Mouse (Mus musculus) CH12.LX (cell line): ENCODE measurements around the gene Scgn. TPM values are rescaled to one million over a fixed set of nuclear protein-coding genes. Genes with fewer than 3 reads are reported as not detected.

Experiments
- DNase-seq: peaks from one replicate; pipeline ENCODE4 v3.0.0-alpha.2; 2013; ENCODE audit errors: extremely low read depth
- H3K27ac ChIP-seq: 2 replicates; pipeline ENCODE4 v1.5.1; 2012; ENCODE audit warnings: low read depth, mild to moderate bottlenecking, control low read depth, moderate library complexity; ENCODE audit not compliant: insufficient read depth
- H3K27me3 ChIP-seq: replicated peaks from 2 replicates; pipeline ENCODE3; 2012; ENCODE audit warnings: inconsistent platforms
- H3K36me3 ChIP-seq, 2 experiments: replicated peaks in 1 of 2; 2 replicates each; pipeline versions ENCODE3 to v1.6.1; 2012; ENCODE audit warnings: inconsistent platforms in 1 of 2, low read length in 1 of 2, mild to moderate bottlenecking in 1 of 2, mixed read lengths in 1 of 2, moderate library complexity in 1 of 2; ENCODE audit not compliant: control insufficient read depth in 1 of 2, insufficient read depth in 1 of 2
- H3K4me1 ChIP-seq, 2 experiments: 2 replicates each; pipeline ENCODE4 v1.6.1; 2012; ENCODE audit warnings: inconsistent platforms in 1 of 2, moderate library complexity in 1 of 2; ENCODE audit not compliant: insufficient read depth in 2 of 2, control insufficient read depth in 1 of 2
- H3K4me2 ChIP-seq: 2 replicates; pipeline ENCODE4 v1.6.1; 2012; ENCODE audit warnings: low read depth, mild to moderate bottlenecking, control low read depth; ENCODE audit not compliant: poor library complexity, insufficient read depth, severe bottlenecking
- H3K4me3 ChIP-seq, 3 experiments: fragments of 150-350 bp in 1 of 3; sonication (generic) in 1 of 3; replicated peaks in 1 of 3; 2 replicates each; pipeline versions ENCODE3 to v1.5.1; 2011 to 2012; ENCODE audit warnings: low read depth in 2 of 3, low read length in 2 of 3, mild to moderate bottlenecking in 2 of 3, moderate library complexity in 2 of 3, control low read depth in 1 of 3, improper control_type of control experiment in 1 of 3, inconsistent platforms in 1 of 3, mixed read lengths in 1 of 3; ENCODE audit not compliant: poor library complexity in 1 of 3
- H3K79me2 ChIP-seq: replicated peaks from 2 replicates; pipeline ENCODE4 v1.6.1; 2012; ENCODE audit warnings: mild to moderate bottlenecking, moderate library complexity; ENCODE audit not compliant: control insufficient read depth, poor library complexity, insufficient read depth, severe bottlenecking; ENCODE audit errors: extremely low read depth
- H3K9ac ChIP-seq: 2 replicates; pipeline ENCODE4 v1.6.1; 2012; ENCODE audit warnings: low read depth, mild to moderate bottlenecking, control low read depth, moderate library complexity; ENCODE audit not compliant: insufficient read depth
- H3K9me3 ChIP-seq: replicated peaks from 2 replicates; pipeline ENCODE3; 2012; ENCODE audit warnings: low read length, inconsistent platforms, mixed read lengths
- CHD2 ChIP-seq: IDR thresholded peaks from 2 replicates; pipeline ENCODE4 v1.6.1; 2011; ENCODE audit warnings: low read length, improper control_type of control experiment
- CTCF ChIP-seq, 2 experiments: IDR thresholded peaks in 1 of 2; conservative IDR thresholded peaks in 1 of 2; 2 replicates each; pipeline ENCODE4 v1.5.1; 2011 to 2012; ENCODE audit warnings: low read depth in 2 of 2, low read length in 2 of 2, improper control_type of control experiment in 1 of 2, inconsistent platforms in 1 of 2, mild to moderate bottlenecking in 1 of 2, moderate library complexity in 1 of 2
- ELF1 ChIP-seq: IDR thresholded peaks from 2 replicates; pipeline ENCODE4 v1.6.1; 2014; ENCODE audit warnings: low read depth, mild to moderate bottlenecking, inconsistent platforms, low read length, improper control_type of control experiment
- EP300 ChIP-seq: IDR thresholded peaks from 2 replicates; pipeline ENCODE4 v1.6.1; 2011; ENCODE audit warnings: low read length, improper control_type of control experiment
- ETS1 ChIP-seq: conservative IDR thresholded peaks from 2 replicates; pipeline ENCODE4 v1.6.1; 2012; ENCODE audit warnings: low read depth, mild to moderate bottlenecking, inconsistent platforms, low read length, improper control_type of control experiment, moderate library complexity
- GABPA ChIP-seq: IDR thresholded peaks from 2 replicates; pipeline ENCODE4 v1.6.1; 2012; ENCODE audit warnings: low read depth, low read length, improper control_type of control experiment, inconsistent platforms; ENCODE audit not compliant: insufficient replicate concordance
- HCFC1 ChIP-seq: IDR thresholded peaks from 2 replicates; pipeline ENCODE4 v1.6.1; 2012; ENCODE audit warnings: low read depth, mild to moderate bottlenecking, inconsistent platforms, low read length, improper control_type of control experiment
- IRF4 ChIP-seq: IDR thresholded peaks from 2 replicates; pipeline ENCODE4 v1.6.1; 2014; ENCODE audit warnings: low read depth, mild to moderate bottlenecking, inconsistent platforms, low read length, improper control_type of control experiment
- MAFK ChIP-seq: IDR thresholded peaks from 2 replicates; pipeline ENCODE4 v1.6.1; 2011; ENCODE audit warnings: low read length, improper control_type of control experiment; ENCODE audit not compliant: insufficient replicate concordance
- MAX ChIP-seq: IDR thresholded peaks from 2 replicates; pipeline ENCODE4 v1.6.1; 2011; ENCODE audit warnings: low read length, improper control_type of control experiment
- MAZ ChIP-seq: IDR thresholded peaks from 2 replicates; pipeline ENCODE4 v1.6.1; 2012; ENCODE audit warnings: low read depth, mild to moderate bottlenecking, inconsistent platforms, low read length, improper control_type of control experiment, moderate library complexity
- MEF2A ChIP-seq: IDR thresholded peaks from 2 replicates; pipeline ENCODE4 v1.6.1; 2014; ENCODE audit warnings: low read depth, mild to moderate bottlenecking, inconsistent platforms, low read length, improper control_type of control experiment, borderline replicate concordance
- NELFE ChIP-seq: IDR thresholded peaks from 2 replicates; pipeline ENCODE4 v1.6.1; 2011; ENCODE audit warnings: low read depth, low read length, improper control_type of control experiment
- NRF1 ChIP-seq: IDR thresholded peaks from 2 replicates; pipeline ENCODE4 v1.6.1; 2014; ENCODE audit warnings: low read depth, mild to moderate bottlenecking, inconsistent platforms, low read length, improper control_type of control experiment, moderate library complexity
- PAX5 ChIP-seq: IDR thresholded peaks from 2 replicates; pipeline ENCODE4 v1.6.1; 2012; ENCODE audit warnings: low read length, inconsistent platforms, mixed read lengths
- POLR2A ChIP-seq: IDR thresholded peaks from 2 replicates; pipeline ENCODE4 v1.6.1; 2011; ENCODE audit warnings: low read depth, mild to moderate bottlenecking, improper control_type of control experiment, low read length
- POLR2AphosphoS2 ChIP-seq: IDR thresholded peaks from 2 replicates; pipeline ENCODE4 v1.6.1; 2011; ENCODE audit warnings: low read depth, low read length, improper control_type of control experiment
- RAD21 ChIP-seq: IDR thresholded peaks from 2 replicates; pipeline ENCODE4 v1.6.1; 2011; ENCODE audit warnings: low read depth, mild to moderate bottlenecking, low read length, improper control_type of control experiment, moderate library complexity
- RCOR1 ChIP-seq: conservative IDR thresholded peaks from 2 replicates; pipeline ENCODE4 v1.6.1; 2012; ENCODE audit warnings: low read depth, mild to moderate bottlenecking, inconsistent platforms, low read length, improper control_type of control experiment
- SMC3 ChIP-seq: IDR thresholded peaks from 2 replicates; pipeline ENCODE4 v1.6.1; 2011; ENCODE audit warnings: low read depth, low read length, improper control_type of control experiment
- TBP ChIP-seq: conservative IDR thresholded peaks from 2 replicates; pipeline ENCODE4 v1.6.1; 2011; ENCODE audit warnings: low read depth, low read length, improper control_type of control experiment
- TCF12 ChIP-seq: IDR thresholded peaks from 2 replicates; pipeline ENCODE4 v1.6.1; 2014; ENCODE audit warnings: low read depth, mild to moderate bottlenecking, inconsistent platforms, low read length, improper control_type of control experiment
- USF1 ChIP-seq: IDR thresholded peaks from 2 replicates; pipeline ENCODE4 v1.6.1; 2014; ENCODE audit warnings: low read depth, mild to moderate bottlenecking, inconsistent platforms, low read length, improper control_type of control experiment
- ZC3H11A ChIP-seq: IDR thresholded peaks from 2 replicates; pipeline ENCODE4 v1.6.1; 2012; ENCODE audit warnings: low read depth, mild to moderate bottlenecking, inconsistent platforms, low read length, improper control_type of control experiment
- ZKSCAN1 ChIP-seq: IDR thresholded peaks from 2 replicates; pipeline ENCODE4 v1.6.1; 2012; ENCODE audit warnings: low read depth, inconsistent platforms, low read length, improper control_type of control experiment, borderline replicate concordance
- dilution Hi-C: fragments of 300-500 bp; cut with MboI; formaldehyde crosslinking; loops from 2 replicates; pipeline ENCODE4 v1.14.3; 2020; ENCODE audit warnings: low sequenced_read_pairs; ENCODE audit not compliant: extremely low pct_unique_long_range_greater_than_20kb, extremely low pct_ligation_motif_present
- in situ Hi-C: fragments of 300-500 bp; cut with MboI; formaldehyde crosslinking; loops from 3 replicates; pipeline ENCODE4 v1.14.3; 2019; ENCODE audit warnings: low sequenced_read_pairs, low pct_ligation_motif_present, low pct_unique_long_range_greater_than_20kb, mixed read lengths
- polyA plus RNA-seq: library from polyadenylated mRNA; unstranded; fragments of >175 nt; gene quantifications from 2 replicates; pipeline ENCODE4 v1.2.1, GENCODE M21; 2012; ENCODE audit warnings: low read depth; ENCODE audit not compliant: insufficient read length
- total RNA-seq, 2 experiments: library from RNA; depleted of rRNA; stranded (reverse); fragments of 300-350 nt in 1 of 2; fragments of >200 nt in 1 of 2; gene quantifications; 2 replicates each; pipeline ENCODE4 v1.2.3; 2012 to 2014

Scgn gene
- total and polyA plus RNA-seq, 3 experiments: not detected

GRCm38 (mm10) chr13:23942861-23943260, 48.2 kb downstream of the Scgn start:
- H3K4me3 ChIP-seq: no peak overlapping the region
- in situ Hi-C loops: no loop called here

DNA sequence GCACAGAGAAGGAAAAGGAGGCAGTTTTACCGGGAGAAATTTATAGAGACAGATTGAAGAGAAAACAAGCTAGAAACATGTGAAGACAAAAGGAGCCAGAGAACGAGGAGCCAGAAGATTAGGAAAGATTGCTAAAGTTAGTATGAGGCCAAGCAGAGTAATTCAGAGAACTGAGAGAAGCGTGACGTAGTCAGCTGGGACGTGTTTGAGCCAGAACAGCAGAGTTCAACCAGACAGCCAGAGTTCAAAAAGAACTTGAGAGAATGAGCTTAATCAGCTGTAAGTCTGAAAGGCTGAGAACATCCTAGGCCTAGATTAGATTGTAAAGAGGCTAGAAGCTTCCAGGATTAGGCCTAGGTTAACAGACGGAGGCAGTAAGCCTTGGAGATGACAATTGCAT, 50.7 kb downstream of the Scgn start:
- no peak for DNase-seq
- Histone ChIP-seq H3K4me3 (no peak overlapping the region), H3K27me3 (no peaks in the 10 kb centered on the region), H3K27ac (no peak overlapping the region), H3K4me1 (peaks cover 0 to 10% of the 10 kb centered on the region in 2 experiments; a peak in 1 of 4 replicates)
- dilution Hi-C loops: no loop called here
- TF ChIP-seq GABPA (no peak), EP300 (no peak), ZC3H11A (no peak), NELFE (no peak), HCFC1 (no peak), USF1 (no peak), MAZ (no peak), RCOR1 (no peak), TCF12 (no peak), PAX5 (no peak), CTCF (conservative IDR thresholded peaks at IDR 0.05 in 1 of 2, IDR thresholded peaks at IDR 0.05 in 1 of 2; ENCODE audit: low read depth in 2 of 2, low read length in 2 of 2) (no peak), MEF2A (no peak)
- TF ChIP-seq, all 38 proteins: peak for 0
- in situ Hi-C loops: no loop called here
- H3K79me2 ChIP-seq: no peaks in the 10 kb centered on the region
- no peak overlapping the region for H3K9ac ChIP-seq
- no peak overlapping the region for H3K4me2 ChIP-seq
- no peaks in the 10 kb centered on the region for H3K36me3 ChIP-seq
- no peaks in the 10 kb centered on the region for H3K9me3 ChIP-seq

More at GRCm38 (mm10) chr13:23942861-23943260, 48.2 kb downstream of the Scgn start:
- Histone ChIP-seq H3K27ac (no peak overlapping the region), H3K4me2 (no peak overlapping the region), H3K36me3 (no peaks in the 10 kb centered on the region), H3K4me1 (peaks cover 0 to 6% of the 10 kb centered on the region in 2 experiments; a peak in 1 of 4 replicates), H3K79me2 (no peaks in the 10 kb centered on the region), H3K27me3 (no peaks in the 10 kb centered on the region), H3K9me3 (no peaks in the 10 kb centered on the region), H3K9ac (no peak overlapping the region)
- DNase-seq: peak; percentile 29
- TF ChIP-seq CTCF (conservative IDR thresholded peaks at IDR 0.05 in 1 of 2, IDR thresholded peaks at IDR 0.05 in 1 of 2; ENCODE audit: low read depth in 2 of 2, low read length in 2 of 2) (peak; percentile 15 to 57; a peak in 2 of 4 replicates), HCFC1 (no peak), SMC3 (peak; percentile 47), RAD21 (peak; percentile 53)
- dilution Hi-C loops: no loop called here

DNA sequence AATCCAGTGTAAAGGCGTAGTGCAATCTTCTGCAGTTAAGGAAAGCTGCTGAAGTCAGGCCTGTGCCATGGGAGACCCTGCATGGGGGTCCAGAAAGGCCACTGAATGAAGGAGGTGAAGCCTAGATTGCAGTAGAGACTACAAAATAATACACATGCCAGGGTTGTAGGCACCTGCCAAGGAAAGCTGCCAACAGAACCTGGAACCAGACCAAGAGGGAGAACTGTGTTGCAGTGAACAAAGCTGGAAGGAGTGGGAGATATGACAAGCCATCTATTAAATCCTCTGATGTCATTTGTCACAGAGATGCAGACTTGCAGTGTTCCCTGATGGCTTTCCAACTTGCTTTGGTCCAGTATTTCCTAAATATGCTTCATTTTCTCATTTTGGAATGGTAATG, 52.3 kb downstream of the Scgn start:
- in situ Hi-C loops (no loop called here), dilution Hi-C loops (no loop called here)
- Histone ChIP-seq H3K4me2 (no peak overlapping the region), H3K9ac (no peak overlapping the region), H3K4me1 (peaks cover 0 to 10% of the 10 kb centered on the region in 2 experiments; a peak in 1 of 4 replicates), H3K9me3 (no peaks in the 10 kb centered on the region), H3K36me3 (no peaks in the 10 kb centered on the region), H3K27me3 (no peaks in the 10 kb centered on the region), H3K27ac (no peak overlapping the region), H3K4me3 (no peak overlapping the region), H3K79me2 (no peaks in the 10 kb centered on the region)
- TF ChIP-seq ELF1 (no peak), RCOR1 (no peak), POLR2AphosphoS2 (no peak), ZKSCAN1 (no peak), POLR2A (no peak), USF1 (no peak), IRF4 (no peak), MAX (no peak), NELFE (no peak), ETS1 (no peak), ZC3H11A (no peak), MEF2A (no peak), CHD2 (no peak), NRF1 (no peak), TBP (no peak), CTCF (conservative IDR thresholded peaks at IDR 0.05 in 1 of 2, IDR thresholded peaks at IDR 0.05 in 1 of 2; ENCODE audit: low read depth in 2 of 2, low read length in 2 of 2) (no peak), MAFK (no peak)
- DNase-seq: no peak
